Mouse (Mus musculus): ENCODE measurements around the gene Nol4l. TPM values are rescaled to one million over a fixed set of nuclear protein-coding genes. Genes with fewer than 3 reads are reported as not detected.

Nol4l gene
- total and polyA plus RNA-seq, 2 experiments from 2014 or later, result 28.0 to 58.5 TPM

GRCm38 (mm10) chr2:153483118-153483983 is 46.4 kb downstream of the Nol4l start:
- H3K27ac ChIP-seq (ENCODE audit: low read depth, low read length), result peak overlapping the region; percentile 81
- TF ChIP-seq CTCF (IDR thresholded peaks at IDR 0.05; ENCODE audit: low read depth), result peak; percentile 36
- no peak overlapping the region for H3K4me3 ChIP-seq (ENCODE audit: low read depth, low read length)
- H3K9ac ChIP-seq, result peak overlapping the region; percentile 40
- H3K27me3 ChIP-seq (ENCODE audit: insufficient read depth, low read length), result no peaks in the 10 kb centered on the region
- peak; percentile 83 for DNase-seq
- H3K4me1 ChIP-seq (ENCODE audit: insufficient read depth), result peaks cover 22% of the 10 kb centered on the region
- H3K36me3 ChIP-seq (ENCODE audit: insufficient read depth), result peaks cover 5% of the 10 kb centered on the region; the same call in 1 of the 2 replicates
- 6% methylated on average over 17 of the region's 20 CpGs for WGBS
- H3K4me2 ChIP-seq (ENCODE audit: low read depth), result peak overlapping the region; percentile 35
- peak; percentile 75 for ATAC-seq
- no peaks in the 10 kb centered on the region for H3K9me3 ChIP-seq (ENCODE audit: low read length)

GRCm38 (mm10) chr2:153481861-153482120 is 48.0 kb downstream of the Nol4l start:
- Histone ChIP-seq H3K4me1 (ENCODE audit: insufficient read depth) (peaks cover 22% of the 10 kb centered on the region), H3K36me3 (ENCODE audit: insufficient read depth) (peaks cover 5% of the 10 kb centered on the region; the same call in 1 of the 2 replicates), H3K27ac (ENCODE audit: low read depth, low read length) (no peak overlapping the region), H3K9ac (no peak overlapping the region), H3K4me3 (ENCODE audit: low read depth, low read length) (no peak overlapping the region), H3K4me2 (ENCODE audit: low read depth) (no peak overlapping the region), H3K9me3 (ENCODE audit: low read length) (no peaks in the 10 kb centered on the region), H3K27me3 (ENCODE audit: insufficient read depth, low read length) (no peaks in the 10 kb centered on the region)
- no peak for DNase-seq
- ATAC-seq, result no peak
- WGBS, result 68% methylated on average over 2 of the region's 2 CpGs
- no peak for TF ChIP-seq CTCF (IDR thresholded peaks at IDR 0.05; ENCODE audit: low read depth)

DNA sequence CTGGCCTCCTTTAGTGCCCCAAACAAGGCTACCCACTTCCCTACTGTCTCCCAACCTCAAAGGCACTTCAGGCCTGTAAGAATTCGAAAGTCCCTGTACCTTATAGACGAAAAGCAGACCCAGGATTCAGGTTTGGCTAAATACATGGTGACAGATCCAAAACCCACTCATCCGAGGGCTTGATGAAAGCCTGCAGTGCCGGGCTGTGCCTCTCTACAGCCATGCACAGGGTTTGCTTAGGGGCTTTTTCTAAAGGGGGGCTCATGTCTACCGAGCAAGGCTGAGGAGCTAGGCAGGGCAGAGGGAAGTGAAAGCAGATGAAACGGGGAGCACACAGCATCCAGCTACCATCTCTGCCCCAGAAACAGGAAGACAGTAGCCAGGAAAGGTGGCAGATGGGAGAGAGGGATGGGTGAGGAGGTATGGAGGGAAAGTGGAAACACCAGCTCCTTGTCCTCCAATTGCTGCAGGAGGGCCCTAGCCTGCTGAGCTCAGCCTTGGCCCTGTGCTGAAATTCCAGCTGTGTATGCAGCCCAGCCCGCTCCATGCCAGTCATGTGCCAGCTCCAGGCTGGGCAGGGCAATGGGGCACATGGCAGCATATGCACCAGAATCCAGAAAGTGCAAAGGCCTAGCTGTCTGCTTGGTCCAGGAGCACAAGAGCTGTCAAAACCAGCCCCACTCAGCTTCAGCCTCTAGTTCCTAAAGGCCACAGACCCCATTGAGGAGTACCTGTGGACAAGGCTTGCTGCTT is 48.5 kb downstream of the Nol4l start:
- H3K4me2 ChIP-seq (ENCODE audit: low read depth), result no peak overlapping the region

DNA sequence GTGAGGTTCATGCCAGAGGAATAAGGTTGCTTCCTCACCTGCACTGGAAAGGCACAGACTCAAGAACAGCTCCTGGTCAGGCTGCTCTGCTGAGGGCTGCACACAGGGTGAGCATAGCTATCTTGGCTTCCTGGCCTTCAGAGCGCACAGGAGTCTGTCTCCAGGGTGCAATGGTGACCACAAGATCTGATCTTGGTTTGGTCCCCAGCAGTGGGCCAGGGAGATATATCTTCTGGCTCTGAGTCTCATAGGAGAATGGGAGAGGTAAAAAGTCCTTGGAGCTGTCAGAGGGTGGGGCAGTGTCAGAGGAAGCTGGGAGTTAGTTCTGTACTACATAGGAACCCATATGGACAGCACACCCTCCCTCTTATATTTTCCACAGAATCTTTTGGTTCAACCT is 50.3 kb downstream of the Nol4l start:
- TF ChIP-seq CTCF (IDR thresholded peaks at IDR 0.05; ENCODE audit: low read depth), result no peak
- Histone ChIP-seq H3K4me3 (ENCODE audit: low read depth, low read length) (no peak overlapping the region), H3K36me3 (ENCODE audit: insufficient read depth) (peaks cover 5% of the 10 kb centered on the region; the same call in 1 of the 2 replicates), H3K4me2 (ENCODE audit: low read depth) (no peak overlapping the region), H3K9ac (no peak overlapping the region), H3K4me1 (ENCODE audit: insufficient read depth) (peaks cover 16% of the 10 kb centered on the region), H3K27ac (ENCODE audit: low read depth, low read length) (no peak overlapping the region), H3K9me3 (ENCODE audit: low read length) (no peaks in the 10 kb centered on the region), H3K27me3 (ENCODE audit: insufficient read depth, low read length) (no peaks in the 10 kb centered on the region)
- ATAC-seq (no peak), DNase-seq (no peak)
- WGBS, result 100% methylated on average over 1 of the region's 1 CpGs

More for the DNA sequence above, 48.5 kb downstream of the Nol4l start:
- Histone ChIP-seq H3K9me3 (ENCODE audit: low read length) (no peaks in the 10 kb centered on the region), H3K9ac (no peak overlapping the region), H3K27ac (ENCODE audit: low read depth, low read length) (no peak overlapping the region), H3K4me1 (ENCODE audit: insufficient read depth) (peaks cover 22% of the 10 kb centered on the region), H3K36me3 (ENCODE audit: insufficient read depth) (peaks cover 5% of the 10 kb centered on the region; the same call in 1 of the 2 replicates), H3K27me3 (ENCODE audit: insufficient read depth, low read length) (no peaks in the 10 kb centered on the region), H3K4me3 (ENCODE audit: low read depth, low read length) (no peak overlapping the region)
- ATAC-seq, result no peak
- no peak for DNase-seq
- no peak for TF ChIP-seq CTCF (IDR thresholded peaks at IDR 0.05; ENCODE audit: low read depth)
- WGBS, result 72% methylated on average over 7 of the region's 7 CpGs

GRCm38 (mm10) chr2:153478583-153478982 is 51.2 kb downstream of the Nol4l start:
- Histone ChIP-seq H3K9me3 (ENCODE audit: low read length) (no peaks in the 10 kb centered on the region), H3K9ac (no peak overlapping the region), H3K4me2 (ENCODE audit: low read depth) (no peak overlapping the region), H3K4me1 (ENCODE audit: insufficient read depth) (peaks cover 7% of the 10 kb centered on the region), H3K4me3 (ENCODE audit: low read depth, low read length) (no peak overlapping the region), H3K36me3 (ENCODE audit: insufficient read depth) (peaks cover 9% of the 10 kb centered on the region; the same call in 1 of the 2 replicates), H3K27ac (ENCODE audit: low read depth, low read length) (no peak overlapping the region), H3K27me3 (ENCODE audit: insufficient read depth, low read length) (no peaks in the 10 kb centered on the region)
- TF ChIP-seq CTCF (IDR thresholded peaks at IDR 0.05; ENCODE audit: low read depth), result peak; percentile 95
- DNase-seq, result peak; percentile 84
- peak; percentile 86 for ATAC-seq
- 5% methylated on average over 4 of the region's 4 CpGs for WGBS

DNA sequence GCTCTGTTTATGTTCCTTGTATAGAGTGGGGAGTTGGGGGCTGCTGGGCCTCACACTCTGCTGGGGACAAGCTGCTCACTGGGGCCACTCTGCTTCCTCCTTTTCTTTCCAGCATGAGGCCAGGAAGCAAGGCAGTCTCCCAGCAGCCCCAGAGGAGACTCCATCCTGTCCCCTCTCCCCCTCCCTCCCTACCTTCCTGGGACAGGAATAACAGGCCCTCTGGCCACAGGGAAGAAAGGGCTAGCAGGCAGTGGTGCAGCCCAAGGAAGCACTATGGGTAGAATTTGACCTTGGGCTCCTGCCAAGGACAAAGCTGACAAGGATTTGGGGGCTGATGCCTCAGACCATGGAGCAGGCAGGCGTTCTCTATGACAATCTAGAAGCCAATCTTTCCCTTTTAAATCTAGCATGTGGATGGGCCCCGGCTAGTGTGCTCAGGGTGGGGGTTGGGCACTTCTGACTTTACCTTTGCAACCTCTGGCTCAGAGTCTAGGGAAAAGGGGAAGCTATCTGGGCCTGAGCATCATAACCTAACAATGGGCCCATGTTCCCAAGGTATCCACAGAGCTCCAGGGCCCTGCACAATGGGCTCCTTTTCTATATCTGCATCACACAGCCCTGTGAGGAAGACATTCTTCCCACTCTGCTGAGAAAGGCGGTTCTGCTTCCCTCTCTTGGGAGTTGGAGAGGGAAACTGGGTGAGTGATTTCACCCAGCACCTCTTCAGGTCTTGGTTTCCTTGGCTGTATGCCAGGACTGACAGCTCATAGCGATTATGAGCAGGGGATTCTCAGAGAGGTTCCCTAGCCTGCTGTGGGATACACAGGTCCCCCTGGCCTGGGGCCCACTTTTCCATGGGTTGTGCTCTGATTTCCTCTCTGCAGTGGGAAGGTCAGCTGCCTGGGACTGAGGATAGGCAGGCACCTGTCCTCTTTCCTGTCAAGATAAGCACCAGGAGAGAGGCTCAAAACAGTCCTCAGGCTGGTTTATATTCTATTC is 54.4 kb downstream of the Nol4l start:
- no peaks in the 10 kb centered on the region for H3K4me1 ChIP-seq (ENCODE audit: insufficient read depth)
- H3K9me3 ChIP-seq (ENCODE audit: low read length), result no peaks in the 10 kb centered on the region
- DNase-seq, result peak; percentile 13
- H3K9ac ChIP-seq, result no peak overlapping the region
- no peaks in the 10 kb centered on the region for H3K27me3 ChIP-seq (ENCODE audit: insufficient read depth, low read length)
- no peak; the same call in 1 of the 2 replicates for ATAC-seq
- H3K4me2 ChIP-seq (ENCODE audit: low read depth), result no peak overlapping the region
- peaks cover 10% of the 10 kb centered on the region; the same call in 1 of the 2 replicates for H3K36me3 ChIP-seq (ENCODE audit: insufficient read depth)
- H3K4me3 ChIP-seq (ENCODE audit: low read depth, low read length), result no peak overlapping the region
- 40% methylated on average over 4 of the region's 4 CpGs for WGBS
- H3K27ac ChIP-seq (ENCODE audit: low read depth, low read length), result no peak overlapping the region
- TF ChIP-seq CTCF (IDR thresholded peaks at IDR 0.05; ENCODE audit: low read depth), result no peak

Data from forebrain, postnatal 0 days (tissue).